Mouse (Mus musculus) cerebellum, postnatal 25 days (tissue): ENCODE data around the gene Gm21731.
"Not testable (repeated sequence)": the region's sequence is repeated elsewhere in the genome, so short reads cannot be mapped to it uniquely, and the experiment has no call there.

ENCODE experiments used
- DNase-seq, 2 experiments: peaks; one replicate each; pipeline ENCODE4 v3.0.0; 2021; ENCODE audit warnings: mixed read lengths in 2 of 2

Gm21731 gene

DNA sequence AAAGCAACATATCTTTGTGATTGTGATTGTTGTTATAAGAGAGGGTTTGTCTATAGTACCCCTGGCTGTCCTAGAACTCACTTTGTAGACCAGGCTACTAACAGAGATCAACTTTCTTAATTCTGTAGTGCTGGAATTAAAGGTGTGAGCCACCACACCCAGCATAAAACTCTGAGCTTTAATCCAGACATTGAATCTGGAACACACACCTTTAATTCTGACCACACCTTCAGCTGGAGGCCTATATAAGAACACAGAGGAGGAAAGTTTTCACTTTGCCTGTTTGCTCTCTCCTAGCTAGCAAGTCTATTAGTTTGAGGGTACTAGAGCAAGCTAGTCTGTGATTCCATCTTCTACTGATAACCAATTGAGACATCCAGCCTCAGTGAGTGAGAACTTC lies at the start of gene Gm21731:
Gene Gm21731, plus strand, starts transcription at position 301 of the 400 bp plus-strand sequence.
- not testable (repeated sequence) for DNase-seq

DNA sequence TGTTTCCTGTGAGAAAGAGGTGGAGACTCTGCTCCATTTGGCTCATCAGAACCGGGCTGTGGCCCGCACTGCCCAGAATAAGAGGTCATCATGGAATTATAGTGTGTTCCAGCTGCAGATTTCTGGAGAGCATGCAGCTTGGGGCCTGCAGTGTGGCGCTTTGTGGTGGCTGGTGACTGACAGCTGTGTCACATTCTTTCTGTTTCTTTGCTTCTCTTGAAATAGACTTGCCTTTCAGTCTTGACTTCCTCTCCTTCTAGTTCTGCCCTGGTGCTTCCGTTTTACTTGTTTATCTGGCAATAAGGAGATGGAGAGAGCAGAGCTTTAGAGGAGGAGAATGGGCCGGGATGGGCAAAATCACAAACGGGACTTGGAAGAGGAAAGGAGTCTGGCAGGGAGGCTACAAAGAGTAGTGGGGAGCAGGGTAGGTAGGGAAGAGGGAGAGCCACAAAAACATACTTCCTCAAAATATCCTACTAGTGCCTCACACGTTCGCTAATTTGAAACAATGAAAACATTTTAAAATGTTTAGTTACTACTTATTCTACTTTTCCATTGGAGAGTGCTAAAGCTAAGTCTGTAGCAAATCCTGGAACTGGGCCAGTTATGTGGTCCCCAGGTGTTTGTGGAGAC lies 42.6 kb upstream of the Gm21731 start:
- DNase-seq, result not testable (repeated sequence)

DNA sequence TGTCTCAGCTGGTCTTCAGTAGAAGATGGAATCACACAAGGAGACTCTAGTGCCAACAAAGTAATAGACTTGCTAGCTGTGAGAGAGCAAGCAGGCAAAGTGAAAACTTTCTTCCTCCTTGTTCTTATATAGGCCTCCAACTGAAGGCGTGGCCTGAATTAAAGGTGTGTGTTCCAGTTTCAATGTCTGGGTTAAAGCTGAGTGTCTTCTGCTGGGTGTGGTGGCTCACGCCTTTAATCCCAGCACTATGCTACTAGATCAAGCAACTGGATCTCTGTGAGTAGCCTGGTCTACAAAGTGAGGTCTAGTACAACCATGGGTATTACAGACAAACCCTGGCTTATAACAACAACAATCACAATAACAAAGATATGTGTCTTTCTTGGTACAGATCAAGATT lies 23.1 kb upstream of the Gm21731 start, which contains the start of gene Gm21762:
Gene Gm21762, minus strand, starts transcription at position 101 of the 400 bp plus-strand sequence.
- DNase-seq, result not testable (repeated sequence)

DNA sequence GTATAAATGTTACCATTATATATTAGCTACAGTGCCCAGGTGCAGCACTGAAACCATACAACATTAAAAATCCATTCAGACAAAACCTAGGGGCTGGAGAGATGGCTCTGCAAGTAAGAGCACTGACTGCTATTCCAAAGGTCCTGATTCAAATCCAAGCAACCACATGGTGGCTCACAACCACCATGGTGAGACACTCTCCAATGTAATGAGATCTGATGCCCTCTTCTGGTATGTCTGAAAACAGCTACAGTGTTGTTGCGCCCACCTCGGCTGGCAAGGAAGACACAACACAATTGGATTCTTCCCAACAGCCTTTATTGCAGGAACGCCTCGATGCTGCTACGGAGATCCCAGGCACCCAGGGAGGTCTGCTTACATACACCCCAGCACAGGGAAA lies 18.0 kb upstream of the Gm21731 start:
- DNase-seq, result not testable (repeated sequence)

DNA sequence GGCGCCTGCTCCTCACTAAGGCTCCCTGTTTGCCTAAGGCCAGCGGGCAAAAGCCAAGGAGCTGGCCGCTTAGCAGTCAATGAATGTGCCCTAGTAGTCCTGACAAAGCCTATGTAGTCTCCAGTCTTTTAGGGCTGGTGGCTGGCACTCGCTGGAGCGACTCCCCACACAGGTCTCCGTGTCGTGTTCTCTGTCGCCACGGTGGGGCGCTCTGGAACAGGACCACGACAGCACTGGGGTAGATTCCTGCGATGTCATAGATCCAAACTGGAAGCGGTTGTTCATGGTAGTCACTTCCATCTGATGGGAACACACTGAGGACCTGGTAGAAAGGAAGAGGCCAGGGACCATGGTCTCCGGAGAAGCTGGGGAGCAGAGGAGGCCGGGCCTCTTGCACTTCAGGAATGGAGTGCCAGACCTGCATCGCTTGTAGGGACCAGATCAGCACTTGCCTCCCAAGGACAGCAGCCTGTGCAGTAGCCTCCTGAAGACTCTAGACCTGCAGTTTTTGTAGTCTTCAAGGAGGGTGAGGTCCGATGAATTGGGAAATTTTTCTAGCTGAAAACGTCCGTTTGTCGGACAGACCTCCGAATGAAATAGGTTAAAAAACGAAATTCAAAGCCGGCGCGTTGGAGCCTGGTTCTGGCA lies 15.8 kb upstream of the Gm21731 start:
- peak; percentile 10 to 12 for DNase-seq

GRCm38 (mm10) chr13:120231798-120232197 lies 7.1 kb upstream of the Gm21731 start:
- DNase-seq, result not testable (repeated sequence)

DNA sequence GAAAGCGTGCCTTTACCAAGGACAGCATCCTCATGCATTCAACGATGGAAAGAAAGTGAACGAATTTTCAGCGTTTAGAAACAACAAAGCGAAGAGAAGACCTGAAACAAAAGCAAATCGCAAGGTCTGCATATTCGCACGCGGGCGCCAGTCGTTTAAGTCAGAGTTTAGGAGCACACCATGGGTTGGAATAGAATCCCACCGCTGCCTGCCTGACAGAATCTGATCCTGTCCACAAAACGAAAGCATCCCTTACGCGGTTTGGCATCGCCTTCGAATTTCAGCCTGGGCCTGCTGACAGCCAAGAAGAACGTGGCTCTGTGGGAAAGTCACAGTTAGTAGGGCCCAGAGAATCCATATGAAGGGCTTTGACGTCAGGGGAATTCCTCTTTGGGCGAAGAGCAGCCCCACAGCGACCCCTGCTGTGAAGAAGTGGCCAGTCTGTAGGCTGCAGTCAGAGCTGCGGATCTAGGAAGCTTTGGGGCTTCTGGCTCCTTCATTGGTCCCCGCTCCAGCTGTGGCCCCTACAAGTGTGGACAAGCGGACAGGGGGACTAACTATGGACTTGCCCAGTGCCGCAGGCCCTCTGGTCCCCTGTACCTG lies 6.4 kb upstream of the Gm21731 start:
- DNase-seq, result not testable (repeated sequence)

DNA sequence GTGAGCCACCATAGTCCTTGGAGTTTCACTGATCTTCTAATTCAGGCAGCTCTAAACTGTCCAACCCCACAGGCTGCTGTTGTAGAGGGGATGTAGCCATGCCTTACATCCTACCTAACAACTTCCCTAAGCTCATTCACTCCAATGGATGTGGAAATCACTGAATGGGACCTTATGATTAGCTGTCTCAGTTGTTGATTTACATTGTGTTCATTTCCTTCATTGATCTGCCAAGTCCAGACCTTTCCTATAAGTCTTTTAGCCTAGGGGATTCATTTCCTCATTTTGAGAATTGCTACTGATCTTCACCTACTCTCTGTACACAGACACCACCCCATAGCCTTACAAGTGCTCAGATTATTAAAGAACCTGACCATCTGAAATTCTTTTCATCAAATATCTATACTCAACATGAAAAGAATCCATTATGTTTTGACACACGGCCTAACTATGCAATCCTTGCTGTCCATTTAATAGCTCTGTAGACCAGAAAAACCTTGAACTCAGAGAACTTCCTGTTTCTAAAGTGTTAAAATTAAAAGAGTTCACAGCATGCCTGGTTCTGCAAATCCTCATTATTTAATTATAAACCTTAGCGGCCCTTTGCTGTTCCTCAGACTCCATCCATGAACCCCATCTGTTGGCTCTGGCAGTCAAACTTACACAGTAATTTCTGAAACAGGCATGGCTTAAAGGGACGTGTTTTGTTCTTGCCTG lies 12.5 kb downstream of the Gm21731 start:
- DNase-seq, result not testable (repeated sequence)

DNA sequence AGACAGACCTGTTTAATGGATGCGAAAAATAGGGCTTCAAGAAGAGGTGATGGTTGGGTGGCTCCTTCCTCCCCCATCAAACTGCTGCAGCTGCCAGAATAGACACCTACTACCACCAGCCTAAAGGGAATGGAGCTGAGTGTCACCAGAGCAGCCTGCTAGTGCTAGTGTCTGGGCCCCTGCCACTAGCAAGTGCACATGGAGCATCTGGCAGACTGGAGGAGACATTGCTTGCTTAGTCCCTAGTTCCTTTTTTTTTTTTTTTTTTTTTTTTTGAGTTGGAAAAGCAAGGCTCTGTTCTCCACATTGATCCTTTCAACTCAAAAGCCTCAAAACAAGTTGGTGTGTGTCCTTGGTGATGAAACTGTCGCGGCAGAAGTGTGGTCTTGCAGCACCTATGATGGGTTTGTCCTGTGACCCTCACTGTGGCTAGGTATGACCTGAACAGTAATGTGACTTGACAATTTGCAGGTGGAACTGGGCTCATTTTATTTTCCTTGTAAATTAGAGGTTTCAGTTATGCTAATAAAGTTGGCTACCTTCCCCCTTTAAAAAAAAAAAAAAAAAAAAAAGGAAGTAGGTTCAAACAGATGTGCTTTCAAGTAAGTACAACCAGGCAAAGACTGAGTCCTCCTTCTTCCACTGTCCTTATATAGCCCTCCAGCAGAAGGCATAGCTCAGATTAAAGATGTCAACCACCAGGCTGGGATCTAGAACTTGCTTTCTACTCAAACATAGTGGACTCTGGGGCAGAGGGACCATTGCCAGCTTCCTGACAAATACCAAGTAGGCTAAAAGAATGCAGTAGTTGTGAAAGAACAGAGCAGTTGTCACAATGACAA lies 20.1 kb downstream of the Gm21731 start:
- not testable (repeated sequence) for DNase-seq

DNA sequence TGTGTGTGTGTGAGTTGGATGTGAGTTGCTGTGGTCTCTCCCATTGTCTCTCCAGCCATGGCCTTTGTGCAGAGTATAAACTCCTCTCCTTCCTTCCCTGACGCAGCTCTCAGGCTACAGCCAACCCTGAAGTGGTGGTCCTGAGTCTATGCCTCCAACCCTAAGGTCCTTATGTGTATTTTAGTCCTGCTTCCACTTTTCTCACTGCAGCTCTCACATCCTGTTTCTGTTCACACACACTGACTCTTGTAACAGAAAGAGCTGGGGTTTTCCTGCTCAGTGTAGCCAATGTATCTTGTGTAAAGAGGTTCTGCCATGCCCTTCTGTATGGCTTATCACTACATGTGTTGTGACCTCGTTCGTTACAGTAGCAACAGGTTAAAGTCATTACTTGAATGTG lies 20.8 kb downstream of the Gm21731 start:
- DNase-seq, result not testable (repeated sequence)

DNA sequence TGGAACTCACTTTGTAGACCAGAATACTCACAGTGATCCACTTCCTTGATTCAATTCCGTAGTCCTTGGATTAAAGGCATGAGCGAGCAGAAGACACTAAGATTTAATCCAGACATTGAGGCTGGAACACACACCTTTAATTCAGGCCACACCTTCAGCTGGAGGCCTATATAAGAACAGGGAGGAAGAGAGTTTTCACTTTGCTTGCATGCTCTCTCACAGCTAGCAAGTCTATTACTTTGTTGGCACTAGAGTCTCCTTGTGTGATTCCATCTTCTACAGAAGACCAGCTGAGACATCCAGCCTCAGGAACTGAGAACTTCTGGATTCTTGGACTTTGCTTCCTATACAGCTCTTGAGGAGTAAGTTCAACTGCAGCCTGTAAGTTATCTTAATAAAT lies 24.0 kb downstream of the Gm21731 start, which contains the start of gene AF067061:
Gene AF067061, plus strand, starts transcription at position 245 of the 400 bp plus-strand sequence.
- DNase-seq, result not testable (repeated sequence)

DNA sequence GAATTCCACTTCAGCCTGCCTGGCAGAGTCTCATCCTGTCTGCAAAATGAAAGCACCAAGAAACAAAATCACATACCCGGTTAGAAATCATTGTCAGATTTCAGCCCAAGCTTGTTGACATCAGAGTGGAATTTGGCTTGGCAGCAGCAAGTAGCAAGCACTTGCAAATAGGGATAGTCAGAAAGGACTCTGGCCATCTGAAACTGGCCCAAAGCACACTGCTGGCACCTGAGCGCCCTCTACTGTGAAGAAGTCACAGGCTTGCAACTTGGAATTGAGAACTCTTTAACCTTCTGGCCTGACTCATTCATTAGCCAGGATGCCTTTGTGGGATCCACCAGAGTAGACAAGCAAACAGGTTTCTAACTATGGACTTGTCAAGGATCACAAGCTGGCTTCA lies 38.9 kb downstream of the Gm21731 start:
- not testable (repeated sequence) for DNase-seq

DNA sequence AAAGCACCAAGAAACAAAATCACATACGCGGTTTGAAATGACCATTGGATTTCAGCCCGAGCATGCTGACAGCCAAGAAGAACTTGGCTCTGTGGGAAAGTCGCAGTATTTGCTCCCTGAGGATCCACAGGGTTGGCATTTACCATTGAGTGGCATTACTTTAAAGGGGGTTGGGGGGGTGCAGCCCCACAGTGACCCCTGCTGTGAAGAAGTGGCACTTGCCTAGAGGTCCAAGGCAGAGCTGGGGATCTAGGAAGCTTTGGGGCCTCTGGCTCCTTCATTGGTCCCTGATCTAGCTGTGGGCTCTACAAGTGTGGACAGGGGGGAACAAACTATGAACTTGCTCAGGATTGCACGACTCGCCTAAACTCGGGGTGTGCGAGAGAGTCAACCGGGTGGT lies 39.9 kb downstream of the Gm21731 start:
- DNase-seq, result no peak
